Comparison of ENCODE assay signal across 17 mouse cellular contexts in the genomic region with DNA sequence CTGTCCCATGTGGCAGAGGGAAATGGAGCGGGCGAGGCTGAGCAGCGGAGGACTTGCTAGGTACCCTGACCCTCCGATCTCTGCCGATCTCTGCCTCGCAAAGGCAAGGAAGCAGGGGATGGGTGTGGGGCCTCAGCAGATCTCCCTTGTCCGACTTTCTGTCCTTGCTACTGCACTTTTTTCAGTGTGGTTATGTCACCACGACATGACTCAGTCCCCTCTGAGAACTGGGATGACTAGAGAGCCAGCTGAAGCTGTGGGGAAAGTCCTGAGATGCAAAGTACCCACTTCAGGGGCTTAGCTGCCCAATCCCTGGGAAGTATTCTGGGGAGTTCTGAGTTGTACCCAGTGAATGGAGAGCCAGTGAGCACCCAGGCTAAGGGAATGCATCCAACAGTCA. TPM values are rescaled to one million over a fixed set of nuclear protein-coding genes. Genes with fewer than 3 reads are reported as not detected.
A peak's percentile ranks its signal among the peaks of the same experiment; 100 is the strongest.
DNase-seq lines count a peak whose midpoint lies in the region; ATAC-seq and TF ChIP-seq lines count a peak whose summit lies in the region.
"Had no signal": no experiment of that assay in that cellular context is flagged by ENCODE, and none has a peak within 500 bp of the region (broad histone marks: within the 10 kb centered on the region; RNA-seq: fewer than 3 reads in every experiment).

No protein-coding gene starts in this region.

- WGBS in hindbrain, embryonic 10.5 days, result 75% methylated on average over 8 of the region's 8 CpGs
- WGBS in hindbrain, embryonic 11.5 days, result 72% methylated on average over 8 of the region's 8 CpGs
- 44% methylated on average over 8 of the region's 8 CpGs for WGBS in forebrain, postnatal 0 days
- WGBS in liver, embryonic 11.5 days, result 74% methylated on average over 8 of the region's 8 CpGs
- 70% methylated on average over 8 of the region's 8 CpGs for WGBS in heart, embryonic 10.5 days

- H3K9ac ChIP-seq in hindbrain, embryonic 11.5 days (ENCODE audit: low read depth, low read length), result no peak overlapping the region
- H3K9ac ChIP-seq in forebrain, postnatal 0 days, result peak overlapping the region; percentile 39; the same call in 1 of the 2 replicates
- no peak overlapping the region for H3K9ac ChIP-seq in liver, embryonic 11.5 days (ENCODE audit: low read depth, low read length)
- H3K9ac ChIP-seq: liver, embryonic 14.5 days had no signal

- H3K27ac ChIP-seq in hindbrain, embryonic 10.5 days, result peak overlapping the region; percentile 77
- H3K27ac ChIP-seq in hindbrain, embryonic 11.5 days (ENCODE audit: low read depth, low read length), result no peak overlapping the region
- peak overlapping the region; percentile 70 for H3K27ac ChIP-seq in forebrain, postnatal 0 days (ENCODE audit: low read depth, low read length)
- no peak overlapping the region for H3K27ac ChIP-seq in liver, embryonic 11.5 days (ENCODE audit: low read depth, low read length)
- no peak overlapping the region for H3K27ac ChIP-seq in heart, embryonic 10.5 days
- H3K27ac ChIP-seq: left cerebral cortex, adult 2 months; liver, embryonic 14.5 days; macrophage had no signal

- peaks cover 28% of the 10 kb centered on the region for H3K4me1 ChIP-seq in hindbrain, embryonic 10.5 days (replicated peaks)
- H3K4me1 ChIP-seq in hindbrain, embryonic 11.5 days (replicated peaks; ENCODE audit: control insufficient read depth, insufficient read depth, low read length), result no peaks in the 10 kb centered on the region
- no peaks in the 10 kb centered on the region for H3K4me1 ChIP-seq in forebrain, postnatal 0 days (ENCODE audit: insufficient read depth)
- H3K4me1 ChIP-seq in liver, embryonic 11.5 days (replicated peaks; ENCODE audit: control insufficient read depth, insufficient read depth, low read length), result no peaks in the 10 kb centered on the region
- H3K4me1 ChIP-seq in heart, embryonic 10.5 days, result peaks cover 4% of the 10 kb centered on the region

- no peak for TF ChIP-seq CTCF in forebrain, postnatal 0 days (IDR thresholded peaks at IDR 0.05; ENCODE audit: low read depth)

- no peak for DNase-seq in hindbrain, embryonic 10.5 days (ENCODE audit: low spot score)
- no peak for DNase-seq in hindbrain, embryonic 11.5 days (ENCODE audit: low spot score)
- peak; percentile 19 for DNase-seq in R1 (ENCODE audit: low read depth, low spot score)
- no peak for DNase-seq in forebrain, postnatal 0 days
- no peak for DNase-seq in liver, embryonic 11.5 days (ENCODE audit: low spot score)
- DNase-seq in frontal cortex, postnatal 25 days (ENCODE audit: low spot score in 2 of 2), result no peak
- no peak for DNase-seq in heart, embryonic 10.5 days (ENCODE audit: low spot score)
- DNase-seq: cerebellum, postnatal 36 days; gastrocnemius, postnatal 10 days; kidney, postnatal 25 days had no signal

- H3K27me3 ChIP-seq in hindbrain, embryonic 10.5 days (ENCODE audit: insufficient read depth, poor library complexity, severe bottlenecking), result no peaks in the 10 kb centered on the region
- H3K27me3 ChIP-seq in hindbrain, embryonic 11.5 days (ENCODE audit: control insufficient read depth, insufficient read depth, low read length), result no peaks in the 10 kb centered on the region
- no peaks in the 10 kb centered on the region for H3K27me3 ChIP-seq in forebrain, postnatal 0 days (ENCODE audit: insufficient read depth, low read length)
- no peaks in the 10 kb centered on the region for H3K27me3 ChIP-seq in liver, embryonic 11.5 days (replicated peaks; ENCODE audit: control insufficient read depth, insufficient read depth, low read length)
- H3K27me3 ChIP-seq in heart, embryonic 10.5 days (ENCODE audit: insufficient read depth, poor library complexity, severe bottlenecking), result peaks cover 6% of the 10 kb centered on the region; the same call in 1 of the 2 replicates

- no peaks in the 10 kb centered on the region for H3K36me3 ChIP-seq in hindbrain, embryonic 10.5 days
- no peaks in the 10 kb centered on the region for H3K36me3 ChIP-seq in hindbrain, embryonic 11.5 days (ENCODE audit: control insufficient read depth, insufficient read depth, low read length)
- no peaks in the 10 kb centered on the region for H3K36me3 ChIP-seq in forebrain, postnatal 0 days (ENCODE audit: insufficient read depth)
- H3K36me3 ChIP-seq in liver, embryonic 11.5 days (ENCODE audit: control insufficient read depth, insufficient read depth, low read length), result no peaks in the 10 kb centered on the region
- H3K36me3 ChIP-seq in heart, embryonic 10.5 days, result no peaks in the 10 kb centered on the region

- H3K9me3 ChIP-seq in hindbrain, embryonic 10.5 days, result no peaks in the 10 kb centered on the region
- no peaks in the 10 kb centered on the region for H3K9me3 ChIP-seq in hindbrain, embryonic 11.5 days (ENCODE audit: control insufficient read depth, low read length)
- no peaks in the 10 kb centered on the region for H3K9me3 ChIP-seq in forebrain, postnatal 0 days (ENCODE audit: low read length)
- H3K9me3 ChIP-seq in liver, embryonic 11.5 days (ENCODE audit: control insufficient read depth, low read length), result no peaks in the 10 kb centered on the region
- H3K9me3 ChIP-seq in heart, embryonic 10.5 days, result no peaks in the 10 kb centered on the region

- no peak overlapping the region for H3K4me3 ChIP-seq in hindbrain, embryonic 10.5 days
- H3K4me3 ChIP-seq in hindbrain, embryonic 11.5 days (ENCODE audit: low read depth, low read length), result no peak overlapping the region
- no peak overlapping the region for H3K4me3 ChIP-seq in forebrain, postnatal 0 days (ENCODE audit: low read depth, low read length)
- no peak overlapping the region for H3K4me3 ChIP-seq in liver, embryonic 11.5 days (ENCODE audit: low read depth, low read length)
- no peak overlapping the region for H3K4me3 ChIP-seq in heart, embryonic 10.5 days
- H3K4me3 ChIP-seq: myocyte had no signal

- ATAC-seq in hindbrain, embryonic 11.5 days (ENCODE audit: low FRiP score), result no peak
- ATAC-seq in forebrain, postnatal 0 days, result no peak; the same call in 1 of the 2 replicates
- 0 out of 2 replicates have a peak, but pooled peaks have one; percentile 10 for ATAC-seq in monocyte, adult 5-6 weeks (replicated peaks; ENCODE audit: insufficient number of reproducible peaks, low FRiP score, low TSS enrichment, poor library complexity, severe bottlenecking)
- no peak for ATAC-seq in liver, embryonic 11.5 days (replicated peaks; ENCODE audit: low FRiP score)

- no peak overlapping the region for H3K4me2 ChIP-seq in hindbrain, embryonic 11.5 days (replicated peaks; ENCODE audit: low read depth, low read length)
- peak overlapping the region; percentile 35; the same call in 1 of the 2 replicates for H3K4me2 ChIP-seq in forebrain, postnatal 0 days (ENCODE audit: low read depth)
- H3K4me2 ChIP-seq in liver, embryonic 11.5 days, result no peak overlapping the region
- H3K4me2 ChIP-seq: heart, embryonic 11.5 days had no signal

RNA-seq across cellular contexts. Expression of gene Rlbp1, which starts 0.3 kb away (rescaled TPM):
- polyA plus RNA-seq in hindbrain, embryonic 10.5 days (2016; fragmentation: Nextera tagmentation; extraction: Ambion mirVana), result 0.27 and 0.58 TPM in 2 replicates
- 0.40 and 0.93 TPM in 2 replicates for polyA plus RNA-seq in hindbrain, embryonic 11.5 days (2014; fragmentation: Nextera tagmentation; extraction: Ambion mirVana)
- total RNA-seq in forebrain, postnatal 0 days (2014; rRNA removed), result 46.2 and 54.9 TPM in 2 replicates
- 41.0 and 52.3 TPM in 2 replicates for polyA plus RNA-seq in forebrain, postnatal 0 days (2015; fragmentation: Nextera tagmentation; extraction: Ambion mirVana)
- total RNA-seq in monocyte, adult 5-6 weeks (2017), result not detected in 3 replicates
- polyA plus RNA-seq in liver, embryonic 11.5 days (2014; fragmentation: Nextera tagmentation; extraction: Ambion mirVana), result 0.45 TPM in 1 of 2 replicates, not detected in the other
- polyA plus RNA-seq in heart, embryonic 10.5 days (2016; fragmentation: Nextera tagmentation; extraction: Ambion mirVana), result 0.10 and 0.31 TPM in 2 replicates
- total RNA-seq: gastrocnemius, postnatal 10 days had no signal
- polyA plus RNA-seq: macrophage; myocyte; spleen, adult 2 months had no signal

RNA-seq across cellular contexts. Expression of gene Fanci, which starts 4.6 kb away (rescaled TPM):
- 16.1 and 19.5 TPM in 2 replicates for polyA plus RNA-seq in hindbrain, embryonic 10.5 days (2016; fragmentation: Nextera tagmentation; extraction: Ambion mirVana)
- polyA plus RNA-seq in hindbrain, embryonic 11.5 days (2014; fragmentation: Nextera tagmentation; extraction: Ambion mirVana), result 11.7 and 16.5 TPM in 2 replicates
- total RNA-seq in forebrain, postnatal 0 days (2014; rRNA removed), result 1.9 and 2.1 TPM in 2 replicates
- polyA plus RNA-seq in forebrain, postnatal 0 days (2015; fragmentation: Nextera tagmentation; extraction: Ambion mirVana), result 1.2 and 1.4 TPM in 2 replicates
- total RNA-seq in monocyte, adult 5-6 weeks (2017), result 2.6 to 5.1 TPM (median 4.6 TPM) in 3 replicates
- 17.2 and 20.9 TPM in 2 replicates for polyA plus RNA-seq in liver, embryonic 11.5 days (2014; fragmentation: Nextera tagmentation; extraction: Ambion mirVana)
- polyA plus RNA-seq in heart, embryonic 10.5 days (2016; fragmentation: Nextera tagmentation; extraction: Ambion mirVana), result 15.8 and 16.1 TPM in 2 replicates

Comparison
In these comparisons a context has a peak if more than half of its experiments do, and no peak if none do; other contexts are left out.
1. H3K27ac ChIP-seq: peak in hindbrain, embryonic 10.5 days (single experiment) and forebrain, postnatal 0 days (single experiment); none in hindbrain, embryonic 11.5 days (single experiment), liver, embryonic 11.5 days (single experiment) and heart, embryonic 10.5 days (single experiment).
2. RNA of gene Rlbp1, which starts 0.3 kb away (polyA plus RNA-seq): 41.0 to 52.3 TPM in forebrain, postnatal 0 days; 0.45 TPM in liver, embryonic 11.5 days, 0.40 to 0.93 TPM in hindbrain, embryonic 11.5 days, 0.10 to 0.31 TPM in heart, embryonic 10.5 days and 0.27 to 0.58 TPM in hindbrain, embryonic 10.5 days; every median in the first group is over 10 times any median in the second.